Mouse (Mus musculus) liver, embryonic 11.5 days (tissue): Measurements from ENCODE around the gene Rnf166. TPM values are rescaled to one million over a fixed set of nuclear protein-coding genes. Genes with fewer than 3 reads are reported as not detected.

Experiments
- ATAC-seq: fragments of 200-750 bp; cut with Nextera tagmentation; replicated peaks from 2 replicates; pipeline ENCODE4 v1.8.0; 2017; ENCODE audit warnings: moderate number of reproducible peaks, mild to moderate bottlenecking, moderate TSS enrichment, moderate library complexity; ENCODE audit not compliant: low FRiP score
- DNase-seq: peaks from one replicate; pipeline ENCODE4 v3.0.0-alpha.2; 2017; ENCODE audit warnings: low spot score
- H3K27ac ChIP-seq: fragments of 300-500 bp; sonication (generic); 2 replicates; pipeline ENCODE4 v1.5.1; 2014; ENCODE audit warnings: mild to moderate bottlenecking, low read depth, low read length, control low read depth
- H3K27me3 ChIP-seq: fragments of 300-500 bp; sonication (generic); replicated peaks from 2 replicates; pipeline ENCODE4 v1.6.1; 2014; ENCODE audit warnings: low read length, mixed read lengths; ENCODE audit not compliant: control insufficient read depth, insufficient read depth
- H3K36me3 ChIP-seq: fragments of 300-500 bp; sonication (generic); 2 replicates; pipeline ENCODE4 v1.6.1; 2014; ENCODE audit warnings: mild to moderate bottlenecking, low read length, moderate library complexity, mixed read lengths; ENCODE audit not compliant: control insufficient read depth, insufficient read depth
- H3K4me1 ChIP-seq: fragments of 300-500 bp; sonication (generic); replicated peaks from 2 replicates; pipeline ENCODE4 v1.6.1; 2014; ENCODE audit warnings: low read length, mixed read lengths; ENCODE audit not compliant: control insufficient read depth, insufficient read depth
- H3K4me2 ChIP-seq: fragments of 300-500 bp; sonication (generic); 2 replicates; pipeline ENCODE4 v1.6.1; 2014; ENCODE audit warnings: mild to moderate bottlenecking, control low read depth, moderate library complexity
- H3K4me3 ChIP-seq: fragments of 300-500 bp; sonication (generic); 2 replicates; pipeline ENCODE4 v1.5.1; 2014; ENCODE audit warnings: low read depth, low read length, control low read depth
- H3K9ac ChIP-seq: fragments of 300-500 bp; sonication (generic); 2 replicates; pipeline ENCODE4 v1.6.1; 2014; ENCODE audit warnings: low read depth, low read length, control low read depth
- H3K9me3 ChIP-seq: fragments of 300-500 bp; sonication (generic); 2 replicates; pipeline ENCODE4 v1.6.1; 2016; ENCODE audit warnings: low read length, inconsistent platforms, mixed read lengths; ENCODE audit not compliant: control insufficient read depth
- WGBS: fragments of 180-500 bp; shearing (Covaris S2); extraction: QIAGEN DNeasy Blood & Tissue Kit; methylation state at CpG from one replicate; pipeline ENCODE4 v1.1.7; 2014; 5-methylcytosine and 5-hydroxymethylcytosine counted together
- polyA plus RNA-seq: library from polyadenylated mRNA; unstranded; fragments of >200 nt; fragmentation: Nextera tagmentation; extraction: Ambion mirVana; gene quantifications from 2 replicates; pipeline ENCODE4 v1.2.1, GENCODE M21; 2014

The Rnf166 gene
- polyA plus RNA-seq, 1 experiment from 2014 or later, result 26.8 TPM

DNA sequence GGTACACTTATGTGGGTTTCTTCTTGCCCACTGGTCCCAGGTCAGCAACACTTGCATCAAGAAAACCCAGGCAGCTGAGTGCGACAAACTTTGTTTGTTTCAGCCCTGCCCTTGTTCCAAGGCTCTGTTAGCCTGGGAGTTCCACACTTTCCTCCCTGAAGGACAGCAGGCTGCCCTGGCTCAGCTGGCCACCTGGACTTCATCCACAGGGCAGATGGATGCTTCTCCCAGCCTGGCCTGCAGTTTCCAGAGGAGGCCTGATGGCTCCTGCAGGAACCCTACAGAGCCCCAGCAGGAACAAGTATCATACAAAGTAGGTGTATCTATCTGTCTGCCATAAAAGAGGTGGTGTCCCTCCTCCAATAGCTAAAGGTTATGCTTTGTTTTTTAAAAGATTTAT lies 34.5 kb downstream of the Rnf166 start:
- ATAC-seq (no peak), DNase-seq (no peak)
- Histone ChIP-seq H3K36me3 (peaks cover 15% of the 10 kb centered on the region; the same call in 1 of the 2 replicates), H3K27me3 (no peaks in the 10 kb centered on the region), H3K4me3 (no peak overlapping the region), H3K9me3 (no peaks in the 10 kb centered on the region), H3K4me2 (no peak overlapping the region), H3K27ac (no peak overlapping the region), H3K9ac (no peak overlapping the region), H3K4me1 (peaks cover 23% of the 10 kb centered on the region)
- 95% methylated on average over 1 of the region's 1 CpGs for WGBS

- H3K9me3 ChIP-seq, result no peaks in the 10 kb centered on the region
- WGBS, result 93% methylated on average over 16 of the region's 16 CpGs
Observed at GRCm38 (mm10) chr8:122439336-122439735, 36.5 kb downstream of the Rnf166 start.

DNA sequence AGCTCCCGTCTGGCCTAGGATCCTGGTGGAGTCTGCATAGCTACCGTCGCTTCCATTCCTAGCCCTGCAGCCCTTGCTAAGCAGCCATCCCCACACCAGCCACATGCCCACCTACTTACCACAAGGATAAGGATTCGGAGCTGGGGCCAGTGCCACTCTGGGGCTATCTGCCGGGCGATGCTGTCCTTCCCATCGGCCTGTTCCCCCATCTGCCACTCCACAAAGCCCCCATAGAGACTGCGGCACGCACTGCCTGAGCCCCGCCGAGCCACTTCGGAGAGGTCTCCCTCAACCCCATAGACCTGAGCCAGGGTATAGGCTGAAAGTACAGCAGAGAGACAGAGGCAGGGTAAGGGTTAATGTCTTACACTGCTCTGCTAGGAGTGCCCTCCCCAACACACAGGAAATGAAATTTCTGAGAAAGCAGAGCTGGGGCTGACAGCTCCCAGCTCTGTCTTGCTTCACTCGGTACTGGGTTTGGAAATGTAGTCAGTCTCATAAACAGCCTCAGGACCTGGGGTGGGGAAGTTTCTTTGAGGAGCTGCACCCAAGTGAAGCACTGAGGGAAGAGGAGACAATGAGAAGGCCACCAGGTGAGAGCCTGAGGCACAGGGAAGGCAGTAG lies 38.0 kb downstream of the Rnf166 start:
- ATAC-seq, result no peak
- Histone ChIP-seq H3K4me2 (no peak overlapping the region; the same call in 1 of the 2 replicates), H3K4me1 (peaks cover 21% of the 10 kb centered on the region), H3K4me3 (no peak overlapping the region), H3K27ac (no peak overlapping the region), H3K9me3 (no peaks in the 10 kb centered on the region), H3K9ac (peak overlapping the region; percentile 17; the same call in 1 of the 2 replicates), H3K36me3 (peaks cover 21% of the 10 kb centered on the region; the same call in 1 of the 2 replicates), H3K27me3 (no peaks in the 10 kb centered on the region)
- 81% methylated on average over 13 of the region's 13 CpGs for WGBS
- DNase-seq, result no peak

More at GRCm38 (mm10) chr8:122439336-122439735, 36.5 kb downstream of the Rnf166 start:
- H3K27ac ChIP-seq, result no peak overlapping the region
- H3K36me3 ChIP-seq, result peaks cover 21% of the 10 kb centered on the region; the same call in 1 of the 2 replicates
- no peak overlapping the region for H3K4me2 ChIP-seq
- DNase-seq (no peak), ATAC-seq (no peak)
- H3K27me3 ChIP-seq, result no peaks in the 10 kb centered on the region
- H3K9ac ChIP-seq, result no peak overlapping the region
- H3K4me1 ChIP-seq, result peaks cover 21% of the 10 kb centered on the region
- no peak overlapping the region for H3K4me3 ChIP-seq

GRCm38 (mm10) chr8:122436586-122437125 lies 39.2 kb downstream of the Rnf166 start:
- peaks cover 21% of the 10 kb centered on the region; the same call in 1 of the 2 replicates for H3K36me3 ChIP-seq
- H3K4me1 ChIP-seq, result peaks cover 23% of the 10 kb centered on the region
- WGBS, result 71% methylated on average over 20 of the region's 20 CpGs
- H3K9ac ChIP-seq, result no peak overlapping the region
- H3K9me3 ChIP-seq, result no peaks in the 10 kb centered on the region
- H3K4me2 ChIP-seq, result no peak overlapping the region; the same call in 1 of the 2 replicates
- no peak overlapping the region for H3K27ac ChIP-seq
- ATAC-seq (no peak), DNase-seq (no peak)
- no peak overlapping the region for H3K4me3 ChIP-seq
- no peaks in the 10 kb centered on the region for H3K27me3 ChIP-seq

GRCm38 (mm10) chr8:122436146-122436545 lies 39.7 kb downstream of the Rnf166 start:
- no peaks in the 10 kb centered on the region for H3K9me3 ChIP-seq
- H3K27me3 ChIP-seq, result no peaks in the 10 kb centered on the region
- H3K36me3 ChIP-seq, result peaks cover 21% of the 10 kb centered on the region; the same call in 1 of the 2 replicates
- H3K4me2 ChIP-seq, result no peak overlapping the region
- WGBS, result 95% methylated on average over 9 of the region's 9 CpGs
- ATAC-seq (no peak), DNase-seq (no peak)
- H3K9ac ChIP-seq, result no peak overlapping the region
- no peak overlapping the region for H3K27ac ChIP-seq
- peaks cover 28% of the 10 kb centered on the region for H3K4me1 ChIP-seq
- H3K4me3 ChIP-seq, result no peak overlapping the region

GRCm38 (mm10) chr8:122435375-122435774 lies 40.5 kb downstream of the Rnf166 start:
- H3K27me3 ChIP-seq, result no peaks in the 10 kb centered on the region
- H3K4me2 ChIP-seq, result no peak overlapping the region
- WGBS, result 86% methylated on average over 6 of the region's 6 CpGs
- H3K27ac ChIP-seq, result no peak overlapping the region
- DNase-seq (no peak), ATAC-seq (no peak)
- H3K4me3 ChIP-seq, result no peak overlapping the region
- peaks cover 21% of the 10 kb centered on the region; the same call in 1 of the 2 replicates for H3K36me3 ChIP-seq
- peaks cover 29% of the 10 kb centered on the region for H3K4me1 ChIP-seq
- H3K9ac ChIP-seq, result no peak overlapping the region
- H3K9me3 ChIP-seq, result no peaks in the 10 kb centered on the region

DNA sequence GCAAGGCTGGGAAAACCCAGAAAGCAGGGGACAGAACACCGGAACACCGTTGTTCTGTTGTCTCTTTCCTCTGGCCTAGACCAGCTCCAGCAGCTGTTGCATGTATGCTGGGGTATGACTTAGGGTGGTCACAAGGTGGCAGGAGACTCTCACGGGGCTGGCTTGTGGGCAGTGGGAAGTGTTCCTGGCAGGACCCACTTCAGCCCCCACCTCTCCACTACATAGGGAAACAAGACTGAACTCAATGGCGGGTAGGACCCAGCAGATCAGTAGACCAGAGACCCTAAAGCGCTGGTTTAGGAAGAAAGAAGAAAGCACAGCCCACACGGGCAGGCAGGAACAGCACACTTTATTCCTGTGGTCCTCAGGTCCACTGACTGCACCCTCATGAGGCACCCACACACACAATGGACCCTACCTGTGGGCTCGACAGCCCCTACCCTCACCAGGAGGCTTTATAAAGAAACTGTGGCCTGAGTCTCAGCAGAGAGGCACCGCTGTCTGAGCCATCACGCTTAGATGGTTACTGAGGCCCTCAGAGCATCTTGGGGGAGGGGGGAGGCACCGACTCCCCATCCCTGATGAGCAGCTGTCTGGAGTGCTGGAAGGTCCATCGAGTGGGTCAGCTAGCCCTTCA lies 42.5 kb downstream of the Rnf166 start:
- no peak for DNase-seq
- Histone ChIP-seq H3K27me3 (no peaks in the 10 kb centered on the region), H3K4me2 (peak overlapping the region; percentile 97), H3K36me3 (peaks cover 22% of the 10 kb centered on the region), H3K4me3 (peak overlapping the region; percentile 69; the same call in 1 of the 2 replicates), H3K9ac (peak overlapping the region; percentile 81; the same call in 1 of the 2 replicates), H3K4me1 (peaks cover 32% of the 10 kb centered on the region), H3K9me3 (no peaks in the 10 kb centered on the region), H3K27ac (no peak overlapping the region; the same call in 1 of the 2 replicates)
- ATAC-seq, result no peak; the same call in 1 of the 2 replicates
- WGBS, result 61% methylated on average over 11 of the region's 11 CpGs

GRCm38 (mm10) chr8:122432443-122433268 lies 43.2 kb downstream of the Rnf166 start, which contains the start of gene Cyba:
Gene Cyba (minus strand): TSS chr8:122432930.
- peak; percentile 84 for ATAC-seq
- H3K4me2 ChIP-seq, result peak within 1 kb of the TSS; percentile 97
- H3K9ac ChIP-seq, result peak within 1 kb of the TSS; percentile 81
- H3K4me1 ChIP-seq, result peaks cover 26% of the 10 kb centered on the region
- peaks cover 18% of the 10 kb centered on the region for H3K36me3 ChIP-seq
- DNase-seq, result peak; percentile 76
- H3K27me3 ChIP-seq, result no peaks in the 10 kb centered on the region
- 3% methylated on average over 45 of the region's 45 CpGs for WGBS
- peak within 1 kb of the TSS; percentile 79 for H3K27ac ChIP-seq
- no peaks in the 10 kb centered on the region for H3K9me3 ChIP-seq
- peak within 1 kb of the TSS; percentile 69 for H3K4me3 ChIP-seq
